Mouse (Mus musculus): ENCODE data around the gene Sp140.
A peak's percentile ranks its signal among the peaks of the same experiment; 100 is the strongest.
"Not testable (repeated sequence)": the region's sequence is repeated elsewhere in the genome, so short reads cannot be mapped to it uniquely, and the experiment has no call there.

The Sp140 gene

DNA sequence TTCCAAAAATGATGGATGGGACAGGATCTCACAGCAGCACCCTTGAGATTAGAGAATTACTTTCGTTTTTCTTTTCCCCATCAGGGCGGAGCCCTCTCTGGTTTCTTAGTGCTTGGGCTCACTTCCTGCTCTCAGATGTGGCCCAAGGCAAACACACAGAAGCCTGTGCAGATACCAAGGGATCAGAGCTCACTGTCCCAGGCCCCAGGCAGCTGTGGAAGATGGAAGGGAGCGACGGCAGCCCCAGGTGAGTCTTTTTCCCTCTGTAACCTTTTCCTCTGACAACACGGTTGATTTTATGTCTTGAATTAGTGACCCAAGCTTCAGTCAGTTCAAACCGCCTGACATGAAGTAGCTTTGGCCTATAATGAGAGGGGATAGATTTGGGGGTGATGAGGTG, 49.7 kb downstream of the Sp140 start, which contains the start of gene Sp100:
Gene Sp100, plus strand, starts transcription at position 108 of the 400 bp plus-strand sequence.
- DNase-seq (ENCODE audit: low spot score): not testable (repeated sequence)

DNA sequence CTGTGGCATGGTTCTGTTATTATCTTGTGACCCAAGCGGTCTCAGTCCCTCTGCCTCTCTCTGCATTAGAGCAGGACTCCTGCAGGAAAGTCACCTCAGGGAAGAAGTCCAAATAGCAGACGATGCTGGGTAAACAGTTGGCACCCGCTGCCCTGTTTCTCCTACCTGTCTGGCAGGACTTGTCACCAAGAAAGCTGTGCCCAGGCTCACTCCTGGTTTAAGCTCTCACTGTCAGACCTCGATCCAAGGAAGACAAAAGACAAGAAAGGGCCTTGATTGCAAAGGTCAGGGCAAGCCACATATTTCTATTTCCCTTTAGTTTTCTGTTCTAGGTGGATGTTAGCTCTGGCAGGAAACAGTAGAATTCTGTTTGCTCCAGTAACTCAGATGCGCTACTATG, 50.3 kb downstream of the Sp140 start:
- DNase-seq (ENCODE audit: low spot score): not testable (repeated sequence)

- peak; percentile 10 for DNase-seq (ENCODE audit: low spot score)
These were observed 51.6 kb downstream of the Sp140 start for GRCm38 (mm10) chr1:85651770-85652275.

- not testable (repeated sequence) for DNase-seq (ENCODE audit: low spot score)
These were observed 57.0 kb downstream of the Sp140 start for GRCm38 (mm10) chr1:85657211-85657610.

- DNase-seq (ENCODE audit: low spot score): no peak
These were observed 64.1 kb downstream of the Sp140 start for GRCm38 (mm10) chr1:85664266-85664665.

- DNase-seq (ENCODE audit: low spot score): no peak
These were observed 80.0 kb downstream of the Sp140 start for GRCm38 (mm10) chr1:85680226-85680625.

GRCm38 (mm10) chr1:85686666-85687065, 86.5 kb downstream of the Sp140 start:
- DNase-seq (ENCODE audit: low spot score): no peak

GRCm38 (mm10) chr1:85687346-85687745, 87.2 kb downstream of the Sp140 start:
- no peak for DNase-seq (ENCODE audit: low spot score)

GRCm38 (mm10) chr1:85690544-85690943, 90.4 kb downstream of the Sp140 start:
- DNase-seq (ENCODE audit: low spot score): no peak

DNA sequence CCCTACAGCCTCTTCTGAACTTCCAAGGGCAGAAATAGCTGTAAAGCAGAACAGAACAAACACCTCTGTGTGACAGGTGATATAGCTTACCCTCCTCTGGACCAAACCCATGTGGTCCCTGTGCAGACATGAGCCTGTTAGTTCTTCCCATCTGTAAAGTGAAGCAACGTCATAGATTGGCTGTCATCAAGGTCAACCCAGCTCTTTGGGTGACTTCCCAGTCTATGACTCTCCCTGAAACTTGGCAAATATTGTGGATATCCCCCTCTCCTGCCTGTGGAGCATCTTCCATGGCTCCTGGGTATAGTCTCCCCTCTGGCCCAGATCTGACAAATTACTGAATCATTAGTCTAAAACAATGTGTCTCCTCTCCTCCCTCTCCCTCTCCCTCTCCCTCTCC, 92.1 kb downstream of the Sp140 start:
- no peak for DNase-seq (ENCODE audit: low spot score)

GRCm38 (mm10) chr1:85693280-85693679, 93.1 kb downstream of the Sp140 start:
- DNase-seq (ENCODE audit: low spot score): no peak
